Mouse (Mus musculus) MEL (cell line): ENCODE measurements around the gene Cyb5b. TPM values are rescaled to one million over a fixed set of nuclear protein-coding genes. Genes with fewer than 3 reads are reported as not detected.

Experiments used
- DNase-seq: peaks from one replicate; pipeline ENCODE4 v3.0.0; 2011; ENCODE audit warnings: low read depth, low spot score
- H3K27ac ChIP-seq: 2 replicates; pipeline ENCODE4 v1.5.1; 2012; ENCODE audit warnings: low read depth, mild to moderate bottlenecking, control low read depth, low read length, moderate library complexity; ENCODE audit not compliant: control insufficient read depth
- H3K27me3 ChIP-seq, 2 experiments: fragments of 150-350 bp in 1 of 2; sonication (generic) in 1 of 2; 2 replicates each; pipeline ENCODE4 v1.6.1; 2012; ENCODE audit warnings: low read length in 2 of 2, mild to moderate bottlenecking in 2 of 2, improper control_type of control experiment in 1 of 2, moderate library complexity in 1 of 2; ENCODE audit not compliant: insufficient read depth in 2 of 2, control insufficient read depth in 1 of 2
- H3K36me3 ChIP-seq, 2 experiments: 2 replicates each; pipeline ENCODE4 v1.6.1; 2012 to 2014; ENCODE audit warnings: low read length in 2 of 2, improper control_type of control experiment in 1 of 2, inconsistent platforms in 1 of 2, mild to moderate bottlenecking in 1 of 2; ENCODE audit not compliant: insufficient read depth in 2 of 2, control insufficient read depth in 1 of 2
- H3K4me1 ChIP-seq, 2 experiments: fragments of 150-350 bp in 1 of 2; sonication (generic) in 1 of 2; 2 replicates each; pipeline ENCODE4 v1.6.1; 2012; ENCODE audit warnings: low read length in 2 of 2, improper control_type of control experiment in 1 of 2, mild to moderate bottlenecking in 1 of 2; ENCODE audit not compliant: insufficient read depth in 2 of 2, control insufficient read depth in 1 of 2
- H3K4me3 ChIP-seq, 2 experiments: fragments of 150-350 bp in 1 of 2; sonication (generic) in 1 of 2; 2 replicates each; pipeline ENCODE4 v1.5.1; 2012; ENCODE audit warnings: low read depth in 2 of 2, low read length in 2 of 2, mild to moderate bottlenecking in 2 of 2, moderate library complexity in 2 of 2, control low read depth in 1 of 2, improper control_type of control experiment in 1 of 2; ENCODE audit not compliant: control insufficient read depth in 1 of 2, insufficient read depth in 1 of 2
- H3K79me2 ChIP-seq: 2 replicates; pipeline ENCODE4 v1.6.1; 2012; ENCODE audit warnings: mild to moderate bottlenecking, low read length, moderate library complexity; ENCODE audit not compliant: control insufficient read depth, poor library complexity, insufficient read depth
- H3K9ac ChIP-seq: 2 replicates; pipeline ENCODE4 v1.6.1; 2012; ENCODE audit warnings: low read depth, mild to moderate bottlenecking, control low read depth, low read length, moderate library complexity; ENCODE audit not compliant: control insufficient read depth, poor library complexity, severe bottlenecking
- H3K9me3 ChIP-seq: fragments of 150-350 bp; sonication (generic); replicated peaks from 2 replicates; pipeline ENCODE4 v1.6.1; 2012; ENCODE audit warnings: mild to moderate bottlenecking, low read length, improper control_type of control experiment, moderate library complexity; ENCODE audit not compliant: insufficient read depth
- CHD1 ChIP-seq: IDR thresholded peaks from 2 replicates; pipeline ENCODE4 v1.6.1; 2012; ENCODE audit warnings: low read depth, mild to moderate bottlenecking, inconsistent platforms, low read length, improper control_type of control experiment
- CTCF ChIP-seq, 3 experiments: IDR thresholded peaks in 2 of 3; conservative IDR thresholded peaks in 1 of 3; 2 replicates each; pipeline ENCODE4 v1.5.1; 2011 to 2012; ENCODE audit warnings: low read length in 3 of 3, low read depth in 2 of 3, mild to moderate bottlenecking in 2 of 3, improper control_type of control experiment in 1 of 3, inconsistent platforms in 1 of 3, mixed read lengths in 1 of 3, moderate library complexity in 1 of 3; ENCODE audit not compliant: control insufficient read depth in 1 of 3, insufficient read depth in 1 of 3, poor library complexity in 1 of 3, severe bottlenecking in 1 of 3
- E2F4 ChIP-seq: IDR thresholded peaks from 2 replicates; pipeline ENCODE4 v1.6.1; 2011; ENCODE audit warnings: low read depth, low read length, improper control_type of control experiment, borderline replicate concordance
- GABPA ChIP-seq: IDR thresholded peaks from 2 replicates; pipeline ENCODE4 v1.6.1; 2012; ENCODE audit warnings: low read depth, mild to moderate bottlenecking, inconsistent platforms, low read length, improper control_type of control experiment, moderate library complexity
- HCFC1 ChIP-seq: IDR thresholded peaks from 2 replicates; pipeline ENCODE4 v1.6.1; 2012; ENCODE audit warnings: low read depth, mild to moderate bottlenecking, inconsistent platforms, low read length, improper control_type of control experiment, moderate library complexity
- JUND ChIP-seq: IDR thresholded peaks from 2 replicates; pipeline ENCODE4 v1.6.1; 2011; ENCODE audit warnings: low read depth, mild to moderate bottlenecking, improper control_type of control experiment, low read length
- MAX ChIP-seq: IDR thresholded peaks from 2 replicates; pipeline ENCODE4 v1.6.1; 2011; ENCODE audit warnings: low read length, improper control_type of control experiment
- MAZ ChIP-seq: IDR thresholded peaks from 2 replicates; pipeline ENCODE4 v1.6.1; 2012; ENCODE audit warnings: low read depth, mild to moderate bottlenecking, inconsistent platforms, low read length, improper control_type of control experiment
- MEF2A ChIP-seq: IDR thresholded peaks from 2 replicates; pipeline ENCODE4 v1.6.1; 2014; ENCODE audit warnings: low read depth, mild to moderate bottlenecking, inconsistent platforms, low read length, improper control_type of control experiment; ENCODE audit not compliant: poor library complexity, insufficient replicate concordance, severe bottlenecking; ENCODE audit errors: extremely low read depth
- MXI1 ChIP-seq: IDR thresholded peaks from 2 replicates; pipeline ENCODE4 v1.6.1; 2011; ENCODE audit warnings: mild to moderate bottlenecking, low read depth, low read length, improper control_type of control experiment
- NRF1 ChIP-seq: IDR thresholded peaks from 2 replicates; pipeline ENCODE4 v1.6.1; 2014; ENCODE audit warnings: low read depth, mild to moderate bottlenecking, inconsistent platforms, low read length, improper control_type of control experiment, moderate library complexity; ENCODE audit not compliant: poor library complexity, insufficient read depth, severe bottlenecking
- POLR2AphosphoS5 ChIP-seq: IDR thresholded peaks from 2 replicates; pipeline ENCODE4 v1.6.1; 2012; ENCODE audit warnings: low read depth, borderline replicate concordance, mild to moderate bottlenecking, inconsistent platforms, low read length, moderate library complexity, mixed read lengths
- SIN3A ChIP-seq: IDR thresholded peaks from 2 replicates; pipeline ENCODE4 v1.6.1; 2012; ENCODE audit warnings: low read length, improper control_type of control experiment, inconsistent platforms
- TAL1 ChIP-seq: IDR thresholded peaks from 2 replicates; pipeline ENCODE4 v1.6.1; 2012; ENCODE audit warnings: mild to moderate bottlenecking, inconsistent platforms, low read length, moderate library complexity, mixed read lengths
- UBTF ChIP-seq: IDR thresholded peaks from 2 replicates; pipeline ENCODE4 v1.6.1; 2012; ENCODE audit warnings: low read depth, mild to moderate bottlenecking, inconsistent platforms, low read length, improper control_type of control experiment, moderate library complexity, borderline replicate concordance; ENCODE audit not compliant: insufficient read depth
- ZMIZ1 ChIP-seq: IDR thresholded peaks from 2 replicates; pipeline ENCODE4 v1.6.1; 2012; ENCODE audit warnings: low read depth, mild to moderate bottlenecking, inconsistent platforms, low read length, improper control_type of control experiment, moderate library complexity
- polyA plus RNA-seq, 2 experiments: library from polyadenylated mRNA; stranded (reverse) in 1 of 2; unstranded in 1 of 2; fragments of >175 nt in 1 of 2; fragments of >200 nt in 1 of 2; gene quantifications; 2 replicates each; pipeline versions ENCODE4 v1.2.1 to v1.2.4; 2012; ENCODE audit warnings: low replicate concordance in 2 of 2, low read depth in 1 of 2; ENCODE audit not compliant: insufficient read length in 2 of 2, insufficient read depth in 1 of 2, missing spikeins in 1 of 2
- total RNA-seq: library from RNA; depleted of rRNA; stranded (reverse); fragments of 300-350 nt; gene quantifications from 2 replicates; pipeline ENCODE4 v1.2.3, GENCODE M21; 2012

Gene Cyb5b
- total and polyA plus RNA-seq, 3 experiments = 67.9 to 79.1 (median 69.4) TPM

- no peak for DNase-seq
- no peaks in the 10 kb centered on the region for H3K79me2 ChIP-seq
- TF ChIP-seq MAX (no peak), SIN3A (no peak)
- no peak overlapping the region for H3K4me3 ChIP-seq
- H3K27ac ChIP-seq = no peak overlapping the region
- no peaks in the 10 kb centered on the region for H3K4me1 ChIP-seq
- peaks cover 0 to 39% of the 10 kb centered on the region in 2 experiments; a peak in 2 of 4 replicates for H3K36me3 ChIP-seq
- H3K9ac ChIP-seq = no peak overlapping the region
- no peaks in the 10 kb centered on the region for H3K9me3 ChIP-seq
- H3K27me3 ChIP-seq = no peaks in the 10 kb centered on the region
Observed at GRCm38 (mm10) chr8:107181122-107181521, 30.7 kb downstream of the Cyb5b start.

- TF ChIP-seq POLR2AphosphoS5 = no peak
- no peak for TF ChIP-seq CTCF (IDR thresholded peaks at IDR 0.05 in 2 of 3, conservative IDR thresholded peaks at IDR 0.05 in 1 of 3; ENCODE audit: control insufficient read depth in 1 of 3, insufficient read depth in 1 of 3, low read depth in 2 of 3, low read length in 3 of 3, poor library complexity in 1 of 3, severe bottlenecking in 1 of 3)
- no peak for TF ChIP-seq TAL1
- no peak for TF ChIP-seq HCFC1
- no peak for TF ChIP-seq UBTF
- no peak for TF ChIP-seq MAX
- TF ChIP-seq GABPA = no peak
- TF ChIP-seq ZMIZ1 = no peak
- TF ChIP-seq CHD1 = no peak
- TF ChIP-seq SIN3A = no peak
- no peak for TF ChIP-seq MAZ
- no peak for TF ChIP-seq JUND
- TF ChIP-seq E2F4 = no peak
- no peak for TF ChIP-seq NRF1
- TF ChIP-seq MXI1 = no peak
- TF ChIP-seq MEF2A = no peak
- TF ChIP-seq, all 39 proteins: peak for 0
- Histone ChIP-seq H3K4me1 (no peaks in the 10 kb centered on the region), H3K79me2 (no peaks in the 10 kb centered on the region), H3K4me3 (no peak overlapping the region), H3K36me3 (peaks cover 0 to 19% of the 10 kb centered on the region in 2 experiments; a peak in 2 of 4 replicates), H3K27ac (no peak overlapping the region), H3K9ac (no peak overlapping the region), H3K9me3 (no peaks in the 10 kb centered on the region), H3K27me3 (no peaks in the 10 kb centered on the region)
- no peak for DNase-seq
Observed at GRCm38 (mm10) chr8:107184996-107185395, 34.6 kb downstream of the Cyb5b start.
